Mouse (Mus musculus) forebrain, postnatal 0 days (tissue): ENCODE measurements at regions not wholly inside any gene's neighbourhood (a gene's known extent, or its start where the extent isn't known, plus 50 kb on each side); places are given as distances from the start of the nearest gene placed in this dataset.

Source experiments
- ATAC-seq: fragments of 200-750 bp; cut with Nextera tagmentation; 2 replicates; pipeline ENCODE4 v1.8.0; 2017; ENCODE audit warnings: mild to moderate bottlenecking, moderate library complexity
- DNase-seq: peaks from one replicate; pipeline ENCODE4 v3.0.0-alpha.2; 2015
- H3K27ac ChIP-seq: fragments of 300-500 bp; sonication (generic); 2 replicates; pipeline ENCODE4 v1.5.1; 2014; ENCODE audit warnings: low read depth, mild to moderate bottlenecking, antibody characterized with exemption, low read length, moderate library complexity, mixed read lengths
- H3K27me3 ChIP-seq: fragments of 300-500 bp; sonication (generic); 2 replicates; pipeline ENCODE4 v1.6.1; 2014; ENCODE audit warnings: mild to moderate bottlenecking, low read length, mixed read lengths; ENCODE audit not compliant: insufficient read depth
- H3K36me3 ChIP-seq: fragments of 300-500 bp; sonication (generic); 2 replicates; pipeline ENCODE4 v1.6.1; 2014; ENCODE audit warnings: mild to moderate bottlenecking, moderate library complexity; ENCODE audit not compliant: insufficient read depth
- H3K4me1 ChIP-seq: fragments of 300-500 bp; sonication (generic); 2 replicates; pipeline ENCODE4 v1.6.1; 2014; ENCODE audit warnings: antibody characterized with exemption; ENCODE audit not compliant: insufficient read depth
- H3K4me2 ChIP-seq: fragments of 300-500 bp; sonication (generic); 2 replicates; pipeline ENCODE4 v1.6.1; 2014; ENCODE audit warnings: low read depth, mild to moderate bottlenecking, moderate library complexity
- H3K4me3 ChIP-seq: fragments of 300-500 bp; sonication (generic); 2 replicates; pipeline ENCODE4 v1.5.1; 2014; ENCODE audit warnings: low read depth, low read length, mixed read lengths
- H3K9ac ChIP-seq: fragments of 300-500 bp; sonication (generic); 2 replicates; pipeline ENCODE4 v1.6.1; 2014; ENCODE audit warnings: mild to moderate bottlenecking
- H3K9me3 ChIP-seq: fragments of 300-500 bp; sonication (generic); 2 replicates; pipeline ENCODE4 v1.6.1; 2016; ENCODE audit warnings: low read length
- CTCF ChIP-seq: sonication (generic); IDR thresholded peaks from 2 replicates; pipeline ENCODE4 v1.5.1; 2016; ENCODE audit warnings: antibody characterized with exemption, control low read depth, low read depth
- WGBS: fragments of 180-500 bp; shearing (Covaris S2); extraction: QIAGEN DNeasy Blood & Tissue Kit; methylation state at CpG from one replicate; pipeline ENCODE4 v1.1.7; 2014; 5-methylcytosine and 5-hydroxymethylcytosine counted together

- Histone ChIP-seq H3K9me3 (no peaks in the 10 kb centered on the region), H3K4me3 (no peak overlapping the region), H3K4me1 (no peaks in the 10 kb centered on the region), H3K27ac (no peak overlapping the region), H3K27me3 (no peaks in the 10 kb centered on the region), H3K4me2 (no peak overlapping the region), H3K9ac (no peak overlapping the region), H3K36me3 (no peaks in the 10 kb centered on the region)
- ATAC-seq, result no peak
- no peak for TF ChIP-seq CTCF
- 96% methylated on average over 2 of the region's 2 CpGs for WGBS
- DNase-seq, result no peak
These were observed 120.1 kb downstream of the Abhd5 start for GRCm38 (mm10) chr9:122471539-122471938.

GRCm38 (mm10) chr9:122476356-122476755 is 124.9 kb downstream of the Abhd5 start:
- WGBS, result 53% methylated on average over 3 of the region's 3 CpGs
- no peaks in the 10 kb centered on the region for H3K36me3 ChIP-seq

GRCm38 (mm10) chr9:122487001-122487400 is 135.6 kb downstream of the Abhd5 start:
- Histone ChIP-seq H3K9ac (no peak overlapping the region), H3K36me3 (no peaks in the 10 kb centered on the region), H3K4me1 (no peaks in the 10 kb centered on the region), H3K4me3 (no peak overlapping the region), H3K27me3 (no peaks in the 10 kb centered on the region), H3K27ac (no peak overlapping the region), H3K4me2 (no peak overlapping the region), H3K9me3 (no peaks in the 10 kb centered on the region)
- TF ChIP-seq CTCF, result no peak
- ATAC-seq (no peak), DNase-seq (no peak)
- 77% methylated on average over 5 of the region's 5 CpGs for WGBS

More at GRCm38 (mm10) chr9:122476356-122476755, 124.9 kb downstream of the Abhd5 start:
- peak; percentile 58 for TF ChIP-seq CTCF
- H3K27ac ChIP-seq, result no peak overlapping the region
- no peaks in the 10 kb centered on the region for H3K27me3 ChIP-seq
- no peak for DNase-seq
- no peak for ATAC-seq
- H3K9ac ChIP-seq, result no peak overlapping the region
- H3K9me3 ChIP-seq, result no peaks in the 10 kb centered on the region
- H3K4me2 ChIP-seq, result no peak overlapping the region
- H3K4me3 ChIP-seq, result no peak overlapping the region
- no peaks in the 10 kb centered on the region for H3K4me1 ChIP-seq

- no peak overlapping the region for H3K4me3 ChIP-seq
- no peak overlapping the region for H3K27ac ChIP-seq
- WGBS, result 84% methylated on average over 9 of the region's 9 CpGs
- H3K36me3 ChIP-seq, result no peaks in the 10 kb centered on the region
- H3K4me1 ChIP-seq, result no peaks in the 10 kb centered on the region
- no peak for DNase-seq
- H3K9me3 ChIP-seq, result no peaks in the 10 kb centered on the region
- no peaks in the 10 kb centered on the region for H3K27me3 ChIP-seq
- TF ChIP-seq CTCF, result no peak
- ATAC-seq, result no peak
- H3K4me2 ChIP-seq, result no peak overlapping the region
- H3K9ac ChIP-seq, result no peak overlapping the region
These were observed 143.3 kb downstream of the Abhd5 start for GRCm38 (mm10) chr9:122494691-122495090.

- 57% methylated on average over 2 of the region's 2 CpGs for WGBS
- no peak for TF ChIP-seq CTCF
- no peaks in the 10 kb centered on the region for H3K9me3 ChIP-seq
These were observed 145.1 kb downstream of the Abhd5 start for GRCm38 (mm10) chr9:122496482-122496985.

GRCm38 (mm10) chr9:122501864-122502341 is 150.5 kb downstream of the Abhd5 start:
- Histone ChIP-seq H3K27ac (peak overlapping the region; percentile 51), H3K27me3 (no peaks in the 10 kb centered on the region), H3K9ac (peak overlapping the region; percentile 28; the same call in 1 of the 2 replicates), H3K36me3 (no peaks in the 10 kb centered on the region), H3K9me3 (no peaks in the 10 kb centered on the region), H3K4me1 (peaks cover 5% of the 10 kb centered on the region; the same call in 1 of the 2 replicates), H3K4me3 (no peak overlapping the region), H3K4me2 (peak overlapping the region; percentile 31)
- no peak for TF ChIP-seq CTCF
- ATAC-seq, result peak; percentile 81
- peak; percentile 68 for DNase-seq
- WGBS, result 17% methylated on average over 13 of the region's 13 CpGs

More at GRCm38 (mm10) chr9:122496482-122496985, 145.1 kb downstream of the Abhd5 start:
- no peaks in the 10 kb centered on the region for H3K36me3 ChIP-seq
- H3K4me3 ChIP-seq, result no peak overlapping the region
- H3K4me2 ChIP-seq, result no peak overlapping the region
- ATAC-seq (no peak), DNase-seq (no peak)
- H3K4me1 ChIP-seq, result peaks cover 5% of the 10 kb centered on the region; the same call in 1 of the 2 replicates
- H3K27me3 ChIP-seq, result no peaks in the 10 kb centered on the region
- H3K27ac ChIP-seq, result no peak overlapping the region
- no peak overlapping the region for H3K9ac ChIP-seq

GRCm38 (mm10) chr9:122521569-122521968 is 170.2 kb downstream of the Abhd5 start:
- peak; percentile 55 for ATAC-seq
- H3K36me3 ChIP-seq, result no peaks in the 10 kb centered on the region
- no peak overlapping the region for H3K27ac ChIP-seq

More at GRCm38 (mm10) chr9:122521569-122521968, 170.2 kb downstream of the Abhd5 start:
- no peaks in the 10 kb centered on the region for H3K4me1 ChIP-seq
- 57% methylated on average over 5 of the region's 5 CpGs for WGBS
- TF ChIP-seq CTCF, result no peak
- no peak overlapping the region for H3K9ac ChIP-seq
- peak; percentile 56 for DNase-seq
- no peaks in the 10 kb centered on the region for H3K27me3 ChIP-seq
- H3K4me2 ChIP-seq, result no peak overlapping the region
- H3K4me3 ChIP-seq, result no peak overlapping the region
- no peaks in the 10 kb centered on the region for H3K9me3 ChIP-seq
